Mouse (Mus musculus): ENCODE measurements around the gene Fgfr2. TPM values are rescaled to one million over a fixed set of nuclear protein-coding genes. Genes with fewer than 3 reads are reported as not detected.

The Fgfr2 gene
- polyA plus RNA-seq, 1 experiment: 14.7 TPM

DNA sequence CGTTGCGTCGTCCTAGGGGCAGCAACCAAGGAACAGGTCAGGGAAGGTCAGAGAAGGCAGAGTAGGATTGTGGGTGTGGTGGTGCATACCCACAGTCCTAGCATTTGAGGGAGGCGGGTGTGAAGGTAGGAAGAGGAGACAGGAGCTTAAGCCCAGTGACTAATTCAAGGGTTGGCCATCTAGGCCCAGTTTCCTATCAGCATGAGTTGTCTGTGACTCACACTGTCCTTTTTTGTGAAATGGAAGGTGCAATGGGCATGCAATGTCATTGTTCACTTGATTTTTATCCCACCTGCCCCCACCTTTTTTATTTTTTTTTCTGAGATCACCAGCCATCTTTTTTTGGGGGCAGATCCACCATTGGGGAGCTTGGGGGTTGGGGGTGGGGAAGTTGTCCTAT, 2157.8 kb downstream of the Fgfr2 start:
- Histone ChIP-seq H3K27me3 (ENCODE audit: control insufficient read depth, insufficient read depth, low read length) (no peaks in the 10 kb centered on the region), H3K4me1 (ENCODE audit: control insufficient read depth, insufficient read depth, insufficient read length, low read length) (no peaks in the 10 kb centered on the region; the same call in 1 of the 2 replicates), H3K4me3 (ENCODE audit: low read depth, low read length) (no peak overlapping the region), H3K36me3 (ENCODE audit: control insufficient read depth, insufficient read depth, low read length) (no peaks in the 10 kb centered on the region), H3K27ac (ENCODE audit: insufficient read depth, low read depth, low read length) (no peak overlapping the region)
- TF ChIP-seq POLR2A (IDR thresholded peaks at IDR 0.05; ENCODE audit: low read depth, low read length) (no peak), CTCF (IDR thresholded peaks at IDR 0.05; ENCODE audit: extremely low read depth, insufficient read length, insufficient replicate concordance, low read depth, low read length) (no peak)
- 93% methylated on average over 4 of the region's 4 CpGs for WGBS

GRCm38 (mm10) chr7:130964686-130965085, 2158.5 kb downstream of the Fgfr2 start:
- Histone ChIP-seq H3K4me3 (ENCODE audit: low read depth, low read length) (no peak overlapping the region), H3K27ac (ENCODE audit: insufficient read depth, low read depth, low read length) (no peak overlapping the region), H3K27me3 (ENCODE audit: control insufficient read depth, insufficient read depth, low read length) (no peaks in the 10 kb centered on the region), H3K4me1 (ENCODE audit: control insufficient read depth, insufficient read depth, insufficient read length, low read length) (no peaks in the 10 kb centered on the region; the same call in 1 of the 2 replicates), H3K36me3 (ENCODE audit: control insufficient read depth, insufficient read depth, low read length) (no peaks in the 10 kb centered on the region)
- WGBS: 38% methylated on average over 5 of the region's 5 CpGs
- TF ChIP-seq POLR2A (IDR thresholded peaks at IDR 0.05; ENCODE audit: low read depth, low read length): no peak
- TF ChIP-seq CTCF (IDR thresholded peaks at IDR 0.05; ENCODE audit: extremely low read depth, insufficient read length, insufficient replicate concordance, low read depth, low read length): no peak

DNA sequence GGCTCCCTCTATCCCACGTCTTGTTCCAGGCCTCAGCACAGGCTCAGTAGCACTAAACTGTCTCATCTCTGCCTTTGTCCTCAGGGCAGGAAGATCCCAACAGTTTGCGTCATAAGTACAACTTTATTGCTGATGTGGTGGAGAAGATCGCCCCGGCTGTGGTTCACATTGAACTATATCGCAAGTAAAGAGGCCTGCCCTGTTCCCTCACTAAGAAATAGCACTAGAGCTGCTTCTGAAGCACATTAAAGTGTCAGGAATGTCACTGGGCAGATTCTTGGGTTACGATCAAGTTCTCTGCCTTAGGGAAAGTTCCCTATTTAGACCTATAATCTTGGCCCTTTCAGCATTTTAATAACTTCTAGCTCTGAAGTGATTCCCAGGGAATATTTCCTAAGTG, 2161.7 kb downstream of the Fgfr2 start:
- no peak overlapping the region for H3K27ac ChIP-seq (ENCODE audit: insufficient read depth, low read depth, low read length)
- no peaks in the 10 kb centered on the region for H3K36me3 ChIP-seq (ENCODE audit: control insufficient read depth, insufficient read depth, low read length)
- no peaks in the 10 kb centered on the region; the same call in none of the 2 replicates for H3K4me1 ChIP-seq (ENCODE audit: control insufficient read depth, insufficient read depth, insufficient read length, low read length)
- WGBS: 84% methylated on average over 6 of the region's 6 CpGs
- no peak overlapping the region for H3K4me3 ChIP-seq (ENCODE audit: low read depth, low read length)
- no peaks in the 10 kb centered on the region for H3K27me3 ChIP-seq (ENCODE audit: control insufficient read depth, insufficient read depth, low read length)
- TF ChIP-seq CTCF (IDR thresholded peaks at IDR 0.05; ENCODE audit: extremely low read depth, insufficient read length, insufficient replicate concordance, low read depth, low read length) (no peak), POLR2A (IDR thresholded peaks at IDR 0.05; ENCODE audit: low read depth, low read length) (no peak)

GRCm38 (mm10) chr7:130959868-130960267, 2163.3 kb downstream of the Fgfr2 start:
- WGBS: 27% methylated on average over 7 of the region's 7 CpGs
- TF ChIP-seq POLR2A (IDR thresholded peaks at IDR 0.05; ENCODE audit: low read depth, low read length): no peak
- TF ChIP-seq CTCF (IDR thresholded peaks at IDR 0.05; ENCODE audit: extremely low read depth, insufficient read length, insufficient replicate concordance, low read depth, low read length): no peak

DNA sequence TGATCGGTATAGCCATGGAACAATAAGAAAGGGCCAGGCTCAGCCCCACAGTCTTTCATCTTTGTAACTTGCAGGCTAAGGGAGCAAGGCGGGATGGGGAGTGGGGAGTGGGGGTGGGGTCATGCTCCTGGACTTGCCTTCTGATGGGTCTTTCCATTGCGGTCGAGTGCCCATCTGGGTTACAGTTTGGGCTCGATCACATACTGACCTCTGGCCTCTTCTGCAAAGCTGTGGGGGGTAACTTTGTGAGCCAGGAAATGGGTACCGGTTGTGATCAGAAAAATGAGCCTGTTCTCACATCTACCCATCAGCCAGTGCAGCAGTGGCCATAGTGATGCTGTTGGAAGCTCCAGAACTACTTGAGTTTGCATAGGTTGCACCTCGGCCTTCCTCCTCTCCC, 2164.6 kb downstream of the Fgfr2 start:
- Histone ChIP-seq H3K27me3 (ENCODE audit: control insufficient read depth, insufficient read depth, low read length) (no peaks in the 10 kb centered on the region), H3K27ac (ENCODE audit: insufficient read depth, low read depth, low read length) (no peak overlapping the region), H3K36me3 (ENCODE audit: control insufficient read depth, insufficient read depth, low read length) (no peaks in the 10 kb centered on the region), H3K4me1 (ENCODE audit: control insufficient read depth, insufficient read depth, insufficient read length, low read length) (no peaks in the 10 kb centered on the region; the same call in 1 of the 2 replicates), H3K4me3 (ENCODE audit: low read depth, low read length) (no peak overlapping the region)
- 85% methylated on average over 7 of the region's 7 CpGs for WGBS
- TF ChIP-seq CTCF (IDR thresholded peaks at IDR 0.05; ENCODE audit: extremely low read depth, insufficient read length, insufficient replicate concordance, low read depth, low read length): no peak
- TF ChIP-seq POLR2A (IDR thresholded peaks at IDR 0.05; ENCODE audit: low read depth, low read length): no peak

More at GRCm38 (mm10) chr7:130959868-130960267, 2163.3 kb downstream of the Fgfr2 start:
- H3K4me1 ChIP-seq (ENCODE audit: control insufficient read depth, insufficient read depth, insufficient read length, low read length): no peaks in the 10 kb centered on the region; the same call in 1 of the 2 replicates
- H3K4me3 ChIP-seq (ENCODE audit: low read depth, low read length): no peak overlapping the region
- peak overlapping the region; percentile 24; the same call in 1 of the 2 replicates for H3K27ac ChIP-seq (ENCODE audit: insufficient read depth, low read depth, low read length)
- H3K36me3 ChIP-seq (ENCODE audit: control insufficient read depth, insufficient read depth, low read length): no peaks in the 10 kb centered on the region
- H3K27me3 ChIP-seq (ENCODE audit: control insufficient read depth, insufficient read depth, low read length): no peaks in the 10 kb centered on the region

- H3K4me3 ChIP-seq (ENCODE audit: low read depth, low read length): no peak overlapping the region
- WGBS: 89% methylated on average over 10 of the region's 10 CpGs
- H3K27me3 ChIP-seq (ENCODE audit: control insufficient read depth, insufficient read depth, low read length): no peaks in the 10 kb centered on the region
- TF ChIP-seq POLR2A (IDR thresholded peaks at IDR 0.05; ENCODE audit: low read depth, low read length) (no peak), CTCF (IDR thresholded peaks at IDR 0.05; ENCODE audit: extremely low read depth, insufficient read length, insufficient replicate concordance, low read depth, low read length) (no peak)
- H3K36me3 ChIP-seq (ENCODE audit: control insufficient read depth, insufficient read depth, low read length): no peaks in the 10 kb centered on the region
- H3K4me1 ChIP-seq (ENCODE audit: control insufficient read depth, insufficient read depth, insufficient read length, low read length): no peaks in the 10 kb centered on the region
- no peak overlapping the region for H3K27ac ChIP-seq (ENCODE audit: insufficient read depth, low read depth, low read length)
These were observed 2169.0 kb downstream of the Fgfr2 start for GRCm38 (mm10) chr7:130954177-130954601.

GRCm38 (mm10) chr7:130953376-130953775, 2169.8 kb downstream of the Fgfr2 start:
- no peak overlapping the region for H3K4me3 ChIP-seq (ENCODE audit: low read depth, low read length)
- TF ChIP-seq CTCF (IDR thresholded peaks at IDR 0.05; ENCODE audit: extremely low read depth, insufficient read length, insufficient replicate concordance, low read depth, low read length): no peak
- TF ChIP-seq POLR2A (IDR thresholded peaks at IDR 0.05; ENCODE audit: low read depth, low read length): no peak
- H3K27me3 ChIP-seq (ENCODE audit: control insufficient read depth, insufficient read depth, low read length): no peaks in the 10 kb centered on the region
- 88% methylated on average over 10 of the region's 10 CpGs for WGBS
- no peaks in the 10 kb centered on the region for H3K4me1 ChIP-seq (ENCODE audit: control insufficient read depth, insufficient read depth, insufficient read length, low read length)
- no peaks in the 10 kb centered on the region for H3K36me3 ChIP-seq (ENCODE audit: control insufficient read depth, insufficient read depth, low read length)
- no peak overlapping the region for H3K27ac ChIP-seq (ENCODE audit: insufficient read depth, low read depth, low read length)

All from small intestine, adult 2 months (tissue).